Mouse (Mus musculus) thymus, postnatal 10 days (tissue): ENCODE results near the gene Gm20388.

Experiments used
- DNase-seq, 2 experiments: peaks; one replicate each; pipeline ENCODE4 v3.0.0; 2021; ENCODE audit warnings: low spot score in 2 of 2

Gm20388 gene

DNA sequence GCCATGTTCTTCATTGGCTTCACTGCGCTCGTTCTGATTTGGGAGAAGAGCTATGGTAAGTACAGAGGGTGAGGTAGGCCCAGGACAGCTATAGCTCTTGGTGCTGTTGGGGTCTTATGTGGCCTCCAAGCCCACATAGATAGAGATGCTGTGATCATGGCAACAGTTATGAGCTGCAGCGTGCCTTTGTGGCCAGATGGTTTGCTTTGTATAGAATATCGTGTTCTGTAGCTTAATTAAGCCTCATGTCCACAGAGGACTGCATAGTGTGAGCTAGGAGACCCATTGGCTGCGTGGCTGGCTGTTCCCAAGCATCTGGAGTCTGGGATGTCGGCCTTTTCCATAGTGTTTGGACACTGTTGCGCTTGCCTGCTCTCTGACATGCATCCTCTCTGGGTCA, 762.7 kb downstream of the Gm20388 start:
- no peak for DNase-seq

DNA sequence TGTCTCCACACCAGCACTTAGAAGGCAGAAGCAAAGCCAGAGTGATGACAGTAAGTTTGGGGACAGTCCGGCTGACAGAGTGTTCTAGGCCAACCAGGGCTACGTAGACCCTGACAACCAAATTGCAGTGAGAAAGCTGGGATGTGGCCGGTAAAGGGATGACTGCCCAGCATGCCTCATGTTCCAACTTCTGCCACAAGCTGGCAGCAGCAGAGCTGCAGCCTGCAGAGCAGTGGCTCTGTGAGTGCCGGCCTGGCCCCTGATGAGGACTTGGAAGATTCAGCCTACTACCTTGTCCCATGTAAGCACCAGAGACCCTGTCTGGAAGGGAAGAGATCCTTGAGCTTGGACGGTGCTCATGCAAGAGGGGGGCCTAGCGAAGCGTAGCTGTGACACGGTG, 765.1 kb downstream of the Gm20388 start:
- DNase-seq = no peak

DNA sequence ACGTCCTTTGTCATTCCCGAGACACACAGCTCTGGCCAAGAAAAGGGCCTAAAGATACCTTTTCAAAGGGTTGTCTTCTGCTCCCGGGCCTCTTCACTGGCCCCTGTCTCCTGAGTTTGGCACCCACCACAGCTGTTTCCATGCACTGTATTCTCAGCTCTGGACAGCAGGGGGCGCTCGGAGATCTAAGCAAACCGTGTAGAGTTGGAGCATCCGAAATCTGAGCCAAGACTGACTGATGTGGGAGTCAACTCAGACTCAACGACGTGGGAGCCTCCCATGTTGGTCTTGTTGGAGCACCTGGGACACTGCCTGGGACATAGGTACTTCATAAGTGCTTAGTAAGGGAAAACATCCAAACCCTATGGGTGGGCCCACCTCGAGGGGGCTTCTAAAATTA, 767.8 kb downstream of the Gm20388 start:
- DNase-seq = peak; percentile 57 to 90

DNA sequence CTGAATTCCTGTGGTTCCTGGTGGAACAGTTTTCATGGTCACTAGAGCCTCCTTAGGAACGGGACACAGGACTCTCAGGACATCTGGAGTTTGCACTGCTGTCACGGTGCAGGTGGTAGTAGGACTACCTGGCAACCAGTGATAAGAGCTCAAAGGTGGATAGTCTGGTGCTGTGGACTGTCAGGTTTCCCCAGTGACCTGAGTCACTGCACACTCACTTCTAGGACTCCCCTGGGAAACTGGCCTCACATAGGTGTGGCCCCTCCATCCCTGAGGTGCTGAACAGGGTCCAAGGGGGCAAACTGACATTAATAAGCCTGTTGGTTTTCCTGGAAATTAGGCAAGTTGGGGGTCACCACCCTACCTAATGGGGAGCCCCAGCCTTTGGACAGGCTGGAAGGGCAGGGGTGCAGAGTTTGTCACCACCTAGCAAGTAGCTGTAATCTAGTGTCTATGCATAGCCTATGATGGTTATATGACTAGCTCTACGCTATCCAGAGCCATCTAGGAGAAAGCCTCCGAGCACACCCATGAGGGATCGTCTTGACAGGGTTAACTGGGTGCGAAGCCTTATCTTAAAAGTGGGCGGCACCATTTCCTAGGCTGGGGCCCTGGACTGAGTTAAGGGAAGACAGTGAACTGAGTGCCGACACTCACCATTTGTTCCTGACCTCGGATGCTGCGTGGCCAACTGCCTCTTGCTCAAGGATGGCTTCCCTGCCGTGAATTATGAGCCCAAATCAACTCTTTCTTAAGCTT, 769.2 kb downstream of the Gm20388 start:
- no peak for DNase-seq

DNA sequence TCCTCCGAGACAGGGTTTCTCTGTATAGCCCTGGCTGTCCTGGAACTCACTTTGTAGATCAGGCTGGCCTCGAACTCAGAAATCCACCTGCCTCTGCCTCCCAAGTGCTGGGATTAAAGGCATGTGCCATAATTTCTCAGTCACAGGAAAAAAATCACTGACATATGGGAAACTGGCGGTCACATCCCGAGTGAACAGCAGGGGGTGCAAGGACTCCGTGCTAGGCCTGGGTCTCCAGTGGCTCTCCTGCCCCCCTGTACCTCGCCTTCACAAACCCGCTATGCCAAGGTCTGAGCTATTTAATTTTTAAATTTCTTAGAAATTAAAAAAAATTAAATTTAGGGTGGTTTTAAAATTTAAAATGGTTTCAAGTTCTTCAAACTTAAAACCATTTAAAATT, 769.8 kb downstream of the Gm20388 start:
- peak; percentile 28 to 76 for DNase-seq

DNA sequence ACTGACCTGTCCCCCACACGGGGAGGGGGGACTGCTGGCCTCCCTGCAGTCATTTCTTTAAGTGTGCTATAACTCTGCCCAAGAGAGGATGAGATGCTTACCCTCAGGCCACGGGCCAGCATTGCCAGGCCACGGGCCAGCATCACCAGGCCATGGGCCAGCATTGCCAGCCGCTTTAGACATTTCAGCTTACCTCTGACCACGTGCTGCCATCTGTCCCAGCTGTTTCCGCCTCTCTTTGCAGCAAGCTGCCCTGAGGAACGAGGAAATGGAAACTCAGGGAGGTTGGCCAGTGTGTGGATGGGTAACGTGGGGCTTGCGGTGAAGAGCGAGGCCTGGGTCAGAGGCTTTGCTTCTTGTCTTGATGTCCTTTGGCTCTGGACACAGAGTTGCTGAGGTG, 770.5 kb downstream of the Gm20388 start:
- DNase-seq = no peak

DNA sequence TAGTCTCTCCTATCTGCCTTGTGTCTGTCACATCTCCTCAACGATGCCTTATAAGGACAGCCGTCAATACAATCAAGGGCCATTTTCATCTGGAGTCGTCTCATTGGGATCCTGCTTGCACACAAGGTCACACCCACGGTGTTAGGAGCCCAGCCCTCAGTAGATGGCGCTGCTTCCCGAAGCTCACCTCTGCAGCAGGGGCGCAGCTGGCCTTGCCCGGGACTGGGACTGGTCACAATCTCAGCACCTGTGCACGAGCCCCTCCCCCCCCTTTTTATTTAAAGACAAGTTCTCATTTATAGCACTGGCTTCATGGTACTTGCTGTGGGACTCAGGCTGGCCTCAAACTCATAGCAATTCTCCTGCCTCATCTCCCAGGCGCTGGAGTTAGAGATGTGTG, 773.0 kb downstream of the Gm20388 start:
- peak; percentile 62 to 83 for DNase-seq

DNA sequence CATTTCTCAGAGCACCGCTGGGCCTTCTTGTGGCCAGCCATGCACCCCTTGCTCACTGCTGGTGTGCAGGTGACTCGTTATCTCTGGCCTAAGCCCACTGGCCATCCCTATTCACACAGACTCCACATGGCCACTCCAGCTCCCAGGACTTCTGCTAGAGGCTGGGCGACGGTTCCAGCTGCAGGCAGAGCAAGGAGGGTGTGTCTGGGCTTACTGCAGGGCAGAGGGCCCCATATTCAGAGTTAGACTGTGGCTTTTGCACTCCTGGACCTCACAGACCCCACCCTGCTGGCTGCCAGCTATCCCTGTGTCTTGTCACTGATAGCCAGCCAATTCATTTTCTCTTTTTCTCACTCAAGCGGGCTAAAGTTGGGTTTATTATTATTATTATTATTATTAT, 773.4 kb downstream of the Gm20388 start:
- no peak for DNase-seq

DNA sequence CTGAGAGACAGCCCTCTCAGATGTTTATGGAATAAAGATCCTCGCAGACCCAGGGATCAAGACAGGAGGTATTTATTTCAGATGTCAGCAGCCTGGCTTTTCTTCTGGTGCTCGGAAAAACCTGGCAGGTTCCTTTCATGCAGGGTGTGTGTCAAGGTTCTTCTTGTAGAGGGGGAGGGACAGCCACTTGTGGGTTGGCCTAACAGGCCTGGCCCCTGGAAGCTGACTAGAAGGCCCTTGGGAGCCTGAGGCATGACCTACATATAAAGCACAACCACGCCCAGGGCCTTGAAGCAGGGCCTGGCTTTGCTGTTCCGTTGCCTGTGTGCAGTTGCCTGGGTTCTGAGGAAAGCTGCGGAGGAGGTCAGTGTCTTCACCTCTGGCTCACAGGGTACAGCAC, 774.5 kb downstream of the Gm20388 start:
- DNase-seq = no peak

DNA sequence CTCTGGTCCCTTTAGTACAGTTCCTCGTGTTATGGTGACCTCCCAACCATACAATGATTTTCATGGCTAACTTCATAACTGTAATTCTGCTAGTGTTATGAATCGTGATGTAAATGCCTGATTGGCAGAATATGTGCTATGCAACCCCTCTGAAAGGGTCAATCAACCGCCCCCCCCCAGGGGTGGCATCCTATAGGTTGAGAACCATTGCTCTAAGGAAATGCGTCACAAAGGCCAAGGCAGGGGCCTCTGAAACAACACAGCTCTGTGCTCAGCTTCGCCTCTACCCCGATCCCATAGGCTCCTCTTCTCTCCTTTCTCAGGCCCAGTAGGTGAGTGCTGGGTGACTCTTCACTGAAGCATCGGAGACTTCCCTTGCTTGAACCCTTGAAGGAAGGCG, 775.0 kb downstream of the Gm20388 start:
- DNase-seq = no peak

DNA sequence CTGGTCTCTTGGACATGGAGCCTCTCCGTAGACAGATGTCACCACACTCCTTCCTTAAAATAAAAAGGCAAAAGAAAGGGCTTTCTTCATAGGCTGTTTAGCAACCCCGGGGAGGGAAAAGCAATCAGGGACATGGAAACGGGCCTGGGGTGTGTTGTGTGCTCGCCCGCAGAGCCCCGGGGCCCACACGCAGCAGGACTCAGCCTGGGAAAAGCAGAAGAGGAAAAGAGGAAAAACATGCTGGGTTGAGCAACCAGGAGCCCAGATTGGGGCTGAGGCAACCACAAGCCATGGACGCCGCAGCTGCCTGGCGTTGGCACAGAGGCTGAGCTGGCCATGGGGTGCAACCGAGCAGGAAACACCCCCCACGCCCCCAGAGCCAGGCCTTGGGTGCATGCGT, 775.4 kb downstream of the Gm20388 start:
- no peak for DNase-seq

DNA sequence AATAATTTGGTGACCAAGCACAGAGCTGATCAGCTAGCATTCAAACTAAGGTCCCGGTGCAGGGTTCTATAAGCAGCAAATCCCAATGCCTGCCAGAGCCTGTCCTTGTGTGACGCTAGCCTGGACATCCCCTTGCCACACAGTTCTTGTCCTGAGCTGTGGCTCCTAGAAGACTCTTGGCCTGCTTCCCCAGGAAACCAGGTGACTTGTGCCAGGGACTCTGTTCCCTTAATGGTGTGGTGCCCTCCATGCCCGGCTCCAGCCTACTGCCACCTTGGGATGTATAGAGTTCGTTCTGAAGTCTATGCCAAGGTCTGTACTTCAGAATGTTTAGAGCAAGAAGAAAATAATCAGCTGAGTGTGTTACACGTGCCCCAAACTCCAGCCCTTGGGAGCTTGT, 775.9 kb downstream of the Gm20388 start:
- DNase-seq = no peak

DNA sequence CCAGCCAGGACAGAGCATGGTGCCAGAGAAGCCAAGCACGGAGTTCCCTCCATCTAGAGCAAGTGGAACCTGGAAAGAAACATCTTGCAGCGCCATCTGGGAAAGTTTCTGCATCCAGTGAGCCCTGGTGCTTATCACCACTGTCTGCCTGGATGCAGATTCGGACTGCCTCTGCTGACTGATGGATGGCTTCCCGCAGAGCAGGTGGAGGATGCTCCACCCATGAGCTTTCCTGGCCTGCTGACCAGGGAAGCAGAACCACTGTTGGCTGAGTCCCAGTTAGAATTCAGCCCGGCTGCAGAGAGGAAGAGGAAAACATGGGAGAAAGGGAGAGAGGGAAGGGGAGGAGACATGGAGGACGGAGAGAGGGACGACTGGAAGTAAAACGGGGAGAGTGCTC, 777.1 kb downstream of the Gm20388 start:
- no peak for DNase-seq

DNA sequence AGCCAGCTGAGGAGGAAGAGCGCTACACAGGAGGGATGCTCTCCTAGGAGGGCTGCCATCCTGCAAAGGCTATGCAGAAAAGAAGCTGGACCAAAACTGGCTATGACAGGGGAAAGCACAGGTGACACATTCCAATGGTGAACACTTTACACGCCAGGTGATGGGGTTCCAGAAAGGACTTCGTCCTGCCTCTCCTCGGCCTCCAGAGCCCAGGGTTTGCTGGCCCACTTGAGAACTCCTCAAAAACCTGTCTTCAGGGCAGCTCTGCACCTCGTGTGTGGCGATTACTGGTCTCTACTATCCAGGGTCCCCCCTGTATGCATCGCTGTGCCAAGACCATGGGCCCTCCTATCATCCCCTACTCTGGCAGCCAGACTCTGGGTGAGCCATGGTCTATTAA, 777.9 kb downstream of the Gm20388 start:
- no peak for DNase-seq

DNA sequence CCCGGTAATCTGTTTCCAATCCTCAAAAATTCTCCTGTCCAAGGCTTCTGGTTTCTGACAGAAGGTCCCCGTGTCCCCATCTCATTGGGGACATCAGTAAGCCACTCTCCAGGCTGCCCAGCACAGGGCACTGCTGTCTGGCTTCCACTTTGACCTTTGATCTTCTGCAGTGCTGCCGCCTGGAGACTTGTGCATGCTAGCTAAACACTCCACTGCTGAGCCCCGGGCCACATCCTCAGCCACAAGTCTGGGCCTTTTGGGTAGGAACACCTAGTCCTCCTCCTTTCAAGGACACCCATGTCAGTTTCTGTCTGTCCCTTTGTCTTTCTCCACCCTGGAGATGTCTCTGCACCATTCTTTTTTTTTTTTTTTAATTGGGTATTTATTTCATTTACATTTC, 782.3 kb downstream of the Gm20388 start:
- DNase-seq = no peak

DNA sequence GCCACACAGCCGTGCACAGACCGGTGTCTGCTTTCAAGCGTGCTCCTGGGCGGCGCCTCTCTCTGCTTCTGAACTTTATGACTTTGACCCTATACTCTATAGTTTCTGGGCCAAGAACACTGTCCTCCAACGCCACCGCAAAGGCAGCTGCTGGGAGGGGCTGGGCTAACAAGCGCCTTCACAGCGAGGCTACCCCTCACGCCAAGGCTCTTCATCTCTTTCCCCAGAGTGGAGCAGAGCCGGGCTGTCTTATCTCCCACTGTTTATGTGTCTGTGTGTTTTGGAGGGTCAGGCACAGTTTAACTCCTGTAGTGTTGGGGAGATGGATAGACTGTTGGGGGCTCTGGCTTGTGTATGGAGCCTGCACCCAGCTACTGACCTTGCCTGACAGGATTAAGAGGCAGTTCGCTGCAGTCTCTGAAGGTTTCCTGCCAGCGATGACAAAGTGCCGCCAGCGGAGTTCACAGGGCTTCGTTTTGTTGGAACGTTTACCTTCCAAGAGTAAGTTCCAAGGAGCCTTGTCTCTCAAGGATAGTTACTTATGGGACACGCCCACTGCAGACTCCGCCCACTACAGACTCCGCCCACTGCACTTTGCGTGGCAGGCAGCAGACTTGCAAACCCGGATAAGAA, 783.3 kb downstream of the Gm20388 start:
- no peak for DNase-seq

DNA sequence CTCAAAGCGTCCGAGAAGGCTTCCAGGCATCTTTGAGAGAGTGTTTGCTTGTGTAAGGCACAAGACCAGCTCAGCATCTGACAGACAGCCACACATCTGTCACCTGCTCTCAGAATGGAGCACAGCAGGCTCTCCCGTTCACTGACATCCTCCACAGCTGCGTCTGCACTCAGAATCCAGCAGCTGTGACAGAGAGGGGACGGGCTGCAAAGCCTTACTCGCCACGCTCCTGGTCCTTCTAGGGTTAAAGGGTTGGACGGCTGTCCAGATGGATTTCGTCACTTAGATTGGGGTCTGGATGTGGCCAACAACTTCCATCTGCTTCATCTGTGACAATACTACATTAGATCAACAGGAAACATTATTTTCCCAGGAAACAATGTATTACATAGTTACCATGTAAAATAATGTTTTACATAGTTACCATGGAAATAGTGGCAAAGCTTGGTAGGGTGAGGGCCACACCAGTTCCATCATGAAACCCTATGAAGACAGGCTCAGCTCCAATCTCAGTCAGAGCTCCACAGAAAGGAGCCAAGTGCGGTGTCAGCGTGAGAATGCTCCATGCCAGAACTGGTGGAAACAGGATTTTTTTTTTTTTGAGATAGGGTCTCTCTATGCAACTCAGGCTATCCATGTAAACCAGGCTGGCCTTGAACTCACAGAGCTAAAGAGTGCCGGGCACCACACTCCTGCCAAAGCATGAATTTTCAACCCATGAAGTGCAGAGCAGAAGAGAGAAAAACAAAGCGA, 785.9 kb downstream of the Gm20388 start:
- DNase-seq = peak; percentile 65 to 74

DNA sequence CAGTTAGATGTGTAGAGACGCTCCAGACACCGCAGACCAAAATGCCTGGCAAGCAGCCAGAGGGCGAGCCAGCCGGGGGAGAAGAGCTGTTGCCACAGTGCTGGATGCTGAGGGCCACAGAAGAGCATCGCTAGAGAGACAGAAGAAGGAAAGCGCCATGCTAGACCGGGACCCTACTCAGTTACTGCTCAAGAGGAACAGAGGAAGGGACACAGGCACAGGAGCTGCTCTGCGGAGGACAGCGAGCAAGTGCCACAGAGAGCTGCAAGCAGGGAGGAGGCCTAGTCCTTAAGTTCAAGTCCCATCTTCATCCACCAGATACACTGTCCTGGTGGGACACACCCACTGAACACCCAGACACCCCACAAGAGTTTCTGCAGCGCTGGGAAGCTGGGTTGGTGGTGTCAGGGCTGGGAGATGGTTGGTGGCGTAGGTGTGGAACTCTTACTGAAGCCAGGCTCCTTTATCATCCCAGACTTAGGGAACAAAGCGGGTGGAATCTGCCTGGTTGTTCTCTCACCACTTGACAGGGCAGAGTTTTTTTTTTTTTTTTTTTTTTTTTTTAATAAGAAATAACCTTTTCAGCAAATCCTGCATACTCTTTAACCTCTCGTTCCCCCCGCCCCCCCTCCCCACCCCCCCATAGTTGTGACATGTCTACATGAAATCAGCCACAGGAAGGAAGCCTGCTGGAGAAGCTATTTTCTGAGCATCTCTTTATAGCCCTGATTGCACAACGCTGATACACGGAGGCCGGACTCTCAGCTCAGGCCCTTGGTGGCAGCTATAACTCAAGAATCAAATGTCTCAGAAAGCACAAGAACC, 786.7 kb downstream of the Gm20388 start:
- peak; percentile 69 to 72 for DNase-seq

DNA sequence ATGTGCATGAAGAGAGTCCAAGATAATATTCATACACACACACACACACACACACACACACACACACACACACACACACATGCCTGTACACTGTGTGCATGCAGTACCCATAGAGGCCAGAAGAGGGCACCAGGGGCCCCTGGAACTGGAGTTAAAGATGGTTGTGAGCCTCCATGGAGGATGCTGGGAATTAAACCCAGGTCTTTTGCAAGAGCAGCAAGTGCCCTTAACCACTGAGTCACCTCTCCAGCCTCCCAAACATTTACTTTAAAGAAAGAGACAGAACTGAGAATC, 787.3 kb downstream of the Gm20388 start:
- peak in 1 of 2 experiments; percentile 43 for DNase-seq

DNA sequence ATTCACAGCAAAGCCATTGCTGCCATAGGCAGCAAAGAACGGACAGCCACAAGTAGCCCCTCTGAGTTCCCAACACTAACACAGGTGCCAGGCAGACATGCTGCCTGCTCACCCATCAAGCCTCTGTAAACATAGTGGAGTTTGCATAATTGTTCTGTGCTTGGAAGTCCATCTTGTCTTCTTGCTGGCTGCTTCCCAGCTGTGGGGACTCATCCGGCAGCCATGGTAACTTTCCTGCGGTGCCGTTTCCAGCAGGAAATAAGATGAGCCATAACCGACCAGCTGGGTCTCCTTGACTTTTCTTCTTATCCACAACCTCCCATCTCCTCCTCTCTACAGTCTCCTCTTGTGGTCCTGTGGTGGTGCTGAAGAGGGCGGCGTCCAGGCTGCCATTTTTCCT, 787.8 kb downstream of the Gm20388 start:
- no peak for DNase-seq

DNA sequence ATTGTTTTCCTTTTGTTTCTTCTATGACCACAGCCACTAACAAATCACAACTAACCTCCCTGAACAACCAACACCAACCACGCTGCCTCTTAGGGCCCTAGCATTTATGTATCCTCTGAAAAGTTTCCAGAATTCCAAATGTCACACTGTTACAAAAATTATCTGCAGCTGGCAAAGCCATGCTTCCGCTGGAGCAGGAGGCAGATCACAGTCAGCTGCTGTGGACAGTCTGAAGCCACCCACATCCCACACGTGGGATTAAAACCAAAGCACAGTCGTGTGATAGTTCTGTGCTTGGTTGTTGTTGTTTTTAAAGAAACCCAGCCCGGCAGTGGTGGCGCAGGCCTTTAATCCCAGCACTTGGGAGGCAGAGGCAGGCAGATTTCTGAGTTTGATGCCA, 788.4 kb downstream of the Gm20388 start:
- no peak for DNase-seq

DNA sequence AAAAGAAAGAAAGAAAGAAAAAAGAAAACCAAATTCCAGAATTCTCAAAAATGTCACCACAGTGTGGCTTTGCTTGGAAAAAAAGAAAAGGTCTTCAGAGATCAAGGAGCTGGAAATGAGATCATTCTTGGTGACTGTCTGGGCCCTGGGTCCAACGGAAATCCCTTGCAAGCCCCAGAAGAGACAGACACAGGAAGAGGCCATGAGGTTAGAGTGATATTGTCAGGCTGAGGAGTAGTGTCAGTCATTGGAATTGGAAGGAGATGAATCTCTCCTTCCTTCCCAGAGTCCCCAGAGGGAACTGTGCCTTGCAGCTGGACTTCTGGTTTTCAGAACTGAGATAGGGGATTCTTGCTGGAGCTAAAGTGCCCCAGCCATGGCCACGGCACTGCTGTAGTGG, 788.9 kb downstream of the Gm20388 start:
- no peak for DNase-seq
